Mouse (Mus musculus): ENCODE data around the gene Rpl19. TPM values are rescaled to one million over a fixed set of nuclear protein-coding genes. Genes with fewer than 3 reads are reported as not detected.

The Rpl19 gene
- polyA plus RNA-seq, 1 experiment from 2014 or later: 568 TPM

GRCm38 (mm10) chr11:98001986-98002385, 24.5 kb upstream of the Rpl19 start:
- H3K27me3 ChIP-seq (ENCODE audit: insufficient read depth, low read length): 0 out of 2 replicates have a peak, but pooled peaks cover 8% of the 10 kb centered on the region
- peak overlapping the region; percentile 71 for H3K27ac ChIP-seq (ENCODE audit: low read depth)
- no peak overlapping the region for H3K4me3 ChIP-seq (ENCODE audit: low read depth, low read length)
- H3K4me2 ChIP-seq (ENCODE audit: low read depth, low read length): peak overlapping the region; percentile 64
- no peak overlapping the region for H3K9ac ChIP-seq (replicated peaks)
- WGBS (ENCODE audit: insufficient replicate concordance): 57% methylated on average over 6 of the region's 6 CpGs
- TF ChIP-seq CTCF (IDR thresholded peaks at IDR 0.05; ENCODE audit: low read depth) (no peak), EP300 (IDR thresholded peaks at IDR 0.05; ENCODE audit: low read depth) (no peak)
- H3K4me1 ChIP-seq (ENCODE audit: insufficient read depth): peaks cover 21% of the 10 kb centered on the region
- DNase-seq (no peak), ATAC-seq (no peak)
- no peaks in the 10 kb centered on the region for H3K36me3 ChIP-seq (replicated peaks; ENCODE audit: insufficient read depth, low read length)
- H3K9me3 ChIP-seq (ENCODE audit: low read length): no peaks in the 10 kb centered on the region

- peak overlapping the region; percentile 37 for H3K4me3 ChIP-seq (ENCODE audit: low read depth, low read length)
- H3K4me1 ChIP-seq (ENCODE audit: insufficient read depth): peaks cover 21% of the 10 kb centered on the region
- peak overlapping the region; percentile 64 for H3K4me2 ChIP-seq (ENCODE audit: low read depth, low read length)
- 0 out of 2 replicates have a peak overlapping the region, but pooled peaks have one; percentile 46 for H3K9ac ChIP-seq (replicated peaks)
- no peaks in the 10 kb centered on the region for H3K9me3 ChIP-seq (ENCODE audit: low read length)
- WGBS (ENCODE audit: insufficient replicate concordance): 11% methylated on average over 12 of the region's 12 CpGs
- ATAC-seq (no peak), DNase-seq (peak; percentile 89)
- H3K27ac ChIP-seq (ENCODE audit: low read depth): peak overlapping the region; percentile 71; the same call in 1 of the 2 replicates
- H3K36me3 ChIP-seq (replicated peaks; ENCODE audit: insufficient read depth, low read length): no peaks in the 10 kb centered on the region
- H3K27me3 ChIP-seq (ENCODE audit: insufficient read depth, low read length): 0 out of 2 replicates have a peak, but pooled peaks cover 8% of the 10 kb centered on the region
- no peak for TF ChIP-seq EP300 (IDR thresholded peaks at IDR 0.05; ENCODE audit: low read depth)
- TF ChIP-seq CTCF (IDR thresholded peaks at IDR 0.05; ENCODE audit: low read depth): peak; percentile 89
Observed at GRCm38 (mm10) chr11:98002627-98003026, 23.9 kb upstream of the Rpl19 start.

- Histone ChIP-seq H3K4me3 (ENCODE audit: low read depth, low read length) (peak overlapping the region; percentile 37), H3K27ac (ENCODE audit: low read depth) (peak overlapping the region; percentile 0; the same call in 1 of the 2 replicates), H3K4me2 (ENCODE audit: low read depth, low read length) (peak overlapping the region; percentile 64), H3K9me3 (ENCODE audit: low read length) (no peaks in the 10 kb centered on the region), H3K9ac (replicated peaks) (0 out of 2 replicates have a peak overlapping the region, but pooled peaks have one; percentile 46), H3K36me3 (replicated peaks; ENCODE audit: insufficient read depth, low read length) (no peaks in the 10 kb centered on the region), H3K27me3 (ENCODE audit: insufficient read depth, low read length) (0 out of 2 replicates have a peak, but pooled peaks cover 8% of the 10 kb centered on the region), H3K4me1 (ENCODE audit: insufficient read depth) (peaks cover 15% of the 10 kb centered on the region)
- ATAC-seq: peak; percentile 30
- TF ChIP-seq EP300 (IDR thresholded peaks at IDR 0.05; ENCODE audit: low read depth) (no peak), CTCF (IDR thresholded peaks at IDR 0.05; ENCODE audit: low read depth) (no peak)
- WGBS (ENCODE audit: insufficient replicate concordance): 36% methylated on average over 17 of the region's 17 CpGs
- DNase-seq: no peak
Observed at GRCm38 (mm10) chr11:98003171-98003671, 23.3 kb upstream of the Rpl19 start.

- Histone ChIP-seq H3K9me3 (ENCODE audit: low read length) (no peaks in the 10 kb centered on the region), H3K36me3 (replicated peaks; ENCODE audit: insufficient read depth, low read length) (no peaks in the 10 kb centered on the region), H3K27me3 (ENCODE audit: insufficient read depth, low read length) (0 out of 2 replicates have a peak, but pooled peaks cover 8% of the 10 kb centered on the region), H3K4me3 (ENCODE audit: low read depth, low read length) (no peak overlapping the region), H3K4me1 (ENCODE audit: insufficient read depth) (peaks cover 14% of the 10 kb centered on the region), H3K27ac (ENCODE audit: low read depth) (no peak overlapping the region), H3K9ac (replicated peaks) (no peak overlapping the region), H3K4me2 (ENCODE audit: low read depth, low read length) (no peak overlapping the region)
- TF ChIP-seq EP300 (IDR thresholded peaks at IDR 0.05; ENCODE audit: low read depth): no peak
- TF ChIP-seq CTCF (IDR thresholded peaks at IDR 0.05; ENCODE audit: low read depth): no peak
- no peak for DNase-seq
- ATAC-seq: no peak
- WGBS (ENCODE audit: insufficient replicate concordance): 72% methylated on average over 8 of the region's 8 CpGs
Observed at GRCm38 (mm10) chr11:98004161-98004560, 22.3 kb upstream of the Rpl19 start.

- 54% methylated on average over 13 of the region's 13 CpGs for WGBS (ENCODE audit: insufficient replicate concordance)
- Histone ChIP-seq H3K36me3 (replicated peaks; ENCODE audit: insufficient read depth, low read length) (no peaks in the 10 kb centered on the region), H3K27ac (ENCODE audit: low read depth) (no peak overlapping the region), H3K4me1 (ENCODE audit: insufficient read depth) (peaks cover 9% of the 10 kb centered on the region), H3K4me3 (ENCODE audit: low read depth, low read length) (no peak overlapping the region), H3K9me3 (ENCODE audit: low read length) (no peaks in the 10 kb centered on the region), H3K9ac (replicated peaks) (no peak overlapping the region), H3K4me2 (ENCODE audit: low read depth, low read length) (no peak overlapping the region), H3K27me3 (ENCODE audit: insufficient read depth, low read length) (0 out of 2 replicates have a peak, but pooled peaks cover 8% of the 10 kb centered on the region)
- ATAC-seq: peak; percentile 69
- TF ChIP-seq CTCF (IDR thresholded peaks at IDR 0.05; ENCODE audit: low read depth) (no peak), EP300 (IDR thresholded peaks at IDR 0.05; ENCODE audit: low read depth) (no peak)
- DNase-seq: peak; percentile 64
Observed at GRCm38 (mm10) chr11:98005076-98005475, 21.4 kb upstream of the Rpl19 start.

- TF ChIP-seq CTCF (IDR thresholded peaks at IDR 0.05; ENCODE audit: low read depth): no peak
- TF ChIP-seq EP300 (IDR thresholded peaks at IDR 0.05; ENCODE audit: low read depth): no peak
- ATAC-seq: no peak
- H3K4me2 ChIP-seq (ENCODE audit: low read depth, low read length): no peak overlapping the region
- 79% methylated on average over 10 of the region's 10 CpGs for WGBS (ENCODE audit: insufficient replicate concordance)
- DNase-seq: no peak
- H3K9ac ChIP-seq (replicated peaks): no peak overlapping the region
- no peak overlapping the region for H3K27ac ChIP-seq (ENCODE audit: low read depth)
- no peak overlapping the region for H3K4me3 ChIP-seq (ENCODE audit: low read depth, low read length)
- no peaks in the 10 kb centered on the region for H3K9me3 ChIP-seq (ENCODE audit: low read length)
- H3K27me3 ChIP-seq (ENCODE audit: insufficient read depth, low read length): 0 out of 2 replicates have a peak, but pooled peaks cover 8% of the 10 kb centered on the region
- peaks cover 9% of the 10 kb centered on the region for H3K4me1 ChIP-seq (ENCODE audit: insufficient read depth)
- H3K36me3 ChIP-seq (replicated peaks; ENCODE audit: insufficient read depth, low read length): no peaks in the 10 kb centered on the region
Observed at GRCm38 (mm10) chr11:98005686-98006085, 20.8 kb upstream of the Rpl19 start.

Data from liver, postnatal 0 days (tissue).